Mouse (Mus musculus) retina, postnatal 1 day (tissue): ENCODE measurements around the gene Cacng5.

ENCODE experiments used
- DNase-seq: peaks from one replicate; pipeline ENCODE4 v3.0.0-alpha.2; 2012

Cacng5 gene

GRCm38 (mm10) chr11:107875861-107876494 is 38.9 kb downstream of the Cacng5 start:
- no peak for DNase-seq

GRCm38 (mm10) chr11:107872743-107873142 is 42.1 kb downstream of the Cacng5 start:
- no peak for DNase-seq

DNA sequence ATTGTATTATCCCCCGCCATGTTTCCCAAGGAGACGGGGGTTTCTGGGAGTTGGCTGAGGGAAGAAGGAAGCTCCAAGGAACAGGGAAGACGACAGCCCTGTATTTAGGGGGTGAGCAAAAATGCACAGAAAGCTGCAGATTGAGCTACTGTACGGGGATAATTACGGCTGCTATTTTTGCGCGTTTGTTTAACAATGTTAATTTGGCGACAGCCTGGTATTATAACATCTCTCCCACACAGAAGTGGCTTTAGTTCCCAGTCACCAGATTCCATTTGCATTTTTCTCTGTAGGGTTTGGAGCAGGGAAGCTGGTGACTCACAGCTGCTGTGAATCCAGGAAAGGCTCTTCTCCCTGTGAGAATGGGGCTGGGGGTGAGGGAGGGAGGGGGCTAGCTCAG is 47.3 kb downstream of the Cacng5 start:
- no peak for DNase-seq

- peak; percentile 77 for DNase-seq
Measured at GRCm38 (mm10) chr11:107865128-107865527, 49.7 kb downstream of the Cacng5 start.

- DNase-seq = peak; percentile 78
Measured at GRCm38 (mm10) chr11:107864024-107864423, 50.8 kb downstream of the Cacng5 start.

- no peak for DNase-seq
Measured at GRCm38 (mm10) chr11:107861738-107862137, 53.1 kb downstream of the Cacng5 start.

DNA sequence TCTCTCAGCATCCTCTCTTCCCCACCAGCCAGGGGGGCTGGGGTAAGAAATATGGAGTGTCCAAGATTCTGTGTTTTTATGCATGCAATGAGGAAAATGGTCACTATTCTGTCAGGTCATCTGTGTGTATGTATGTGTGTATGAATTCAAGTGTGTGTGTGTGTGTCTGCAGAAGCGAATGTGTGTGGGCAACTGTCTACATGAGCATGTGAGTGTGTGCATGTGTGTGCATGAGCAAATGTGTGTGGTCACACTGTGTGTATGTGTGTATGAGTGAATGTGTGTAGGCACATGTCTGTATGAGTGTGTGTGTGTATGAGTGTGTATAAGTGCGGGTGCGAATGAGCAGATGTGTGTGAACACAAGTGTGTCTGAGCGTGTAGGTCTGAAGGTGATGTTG is 55.0 kb downstream of the Cacng5 start:
- no peak for DNase-seq

GRCm38 (mm10) chr11:107859288-107859687 is 55.6 kb downstream of the Cacng5 start:
- peak; percentile 83 for DNase-seq

DNA sequence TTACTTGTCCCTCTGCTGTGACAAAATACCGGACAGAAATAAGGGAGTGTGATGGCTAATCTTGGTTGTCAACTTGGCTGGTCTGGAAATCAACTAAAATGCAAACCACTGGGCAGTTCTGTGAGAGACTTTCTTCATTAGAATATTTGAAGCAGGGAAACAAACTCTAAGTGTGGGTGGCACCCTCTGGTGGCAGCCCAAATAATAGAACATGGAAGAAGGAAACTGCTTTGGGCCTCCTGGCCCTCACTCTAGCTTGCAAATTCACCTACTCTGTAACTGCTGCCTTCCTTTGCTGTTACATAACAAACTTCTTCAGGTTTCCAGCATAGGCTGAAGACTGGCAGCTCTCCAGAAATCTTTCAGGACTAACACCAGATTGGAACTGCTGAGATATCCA is 61.8 kb downstream of the Cacng5 start:
- peak; percentile 75 for DNase-seq

DNA sequence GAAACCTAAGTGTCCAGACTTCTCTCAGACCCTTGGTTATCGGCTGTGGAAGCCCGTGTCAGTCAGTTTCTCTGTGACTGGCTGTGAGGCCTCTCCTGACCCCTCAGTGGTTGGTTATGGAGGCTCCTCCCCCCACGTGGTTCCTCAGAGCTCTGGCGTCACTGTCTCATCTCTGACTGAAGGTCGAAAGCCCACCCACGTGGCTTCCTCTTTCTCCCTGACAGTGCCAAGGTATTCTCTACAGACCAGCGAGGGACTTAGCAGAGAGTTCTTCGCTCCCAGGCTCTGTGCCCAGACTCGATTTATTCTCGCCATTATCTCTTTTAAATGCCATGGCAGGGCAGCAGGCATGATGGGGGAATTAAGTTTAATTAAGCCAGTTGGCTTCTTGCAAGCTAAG is 65.2 kb downstream of the Cacng5 start:
- DNase-seq = peak; percentile 73

GRCm38 (mm10) chr11:107844175-107844574 is 70.7 kb downstream of the Cacng5 start:
- DNase-seq = no peak

DNA sequence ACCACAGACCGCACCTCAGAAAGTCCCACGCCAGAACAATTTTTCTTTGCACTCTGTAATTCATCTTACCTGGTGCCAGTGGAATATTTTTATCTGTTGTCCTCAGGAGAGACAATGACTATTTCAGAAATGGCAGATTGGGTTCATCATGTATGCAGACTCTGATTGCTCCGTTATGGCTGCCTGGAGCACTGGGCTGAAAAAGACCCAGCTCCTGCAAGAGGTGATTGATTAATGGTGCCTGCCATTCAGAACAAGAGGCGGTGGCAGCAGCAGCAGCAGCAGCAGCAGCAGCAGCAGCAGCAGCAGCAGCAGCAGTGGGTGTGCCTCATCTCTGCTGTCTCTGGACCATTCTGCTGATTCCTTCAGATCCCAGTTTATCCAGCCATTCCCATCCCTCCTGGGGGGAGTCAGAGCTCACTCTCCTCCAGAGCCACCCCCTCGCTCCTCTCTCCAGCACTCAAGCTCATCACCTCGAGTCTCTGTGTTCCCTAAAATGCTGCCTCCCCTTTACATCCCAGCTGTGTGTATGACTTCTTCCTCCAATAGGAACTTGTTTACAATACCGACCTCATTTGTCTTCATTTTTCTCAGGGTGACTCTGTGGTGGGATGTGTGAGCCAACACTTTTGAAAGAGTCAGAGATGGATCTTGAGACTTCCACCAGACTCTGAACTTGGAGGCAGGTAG is 81.4 kb downstream of the Cacng5 start:
- DNase-seq = no peak
